Mouse (Mus musculus): ENCODE results near the gene Cyp4f39.

The Cyp4f39 gene

DNA sequence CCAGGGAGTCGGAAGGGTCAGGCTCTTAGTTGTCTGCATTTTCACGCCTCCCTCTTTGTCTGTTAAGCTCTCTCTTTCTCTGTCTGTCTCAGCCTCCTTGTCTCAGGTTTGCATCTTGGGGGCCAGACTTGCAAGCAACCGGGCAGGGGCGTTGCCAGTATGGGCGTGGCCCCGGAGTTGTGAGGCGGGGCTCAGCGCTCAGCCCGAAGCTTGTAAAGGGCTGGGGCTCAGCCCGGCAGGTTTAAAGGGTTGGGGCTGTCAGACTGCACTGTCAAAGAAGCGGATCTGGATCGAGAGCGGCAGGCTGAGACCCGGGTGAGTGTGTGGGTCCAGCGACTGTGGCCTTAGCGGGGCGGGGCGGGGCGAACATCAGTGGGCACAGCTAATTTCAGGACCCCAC lies at the start of gene Cyp4f39:
Gene Cyp4f39, plus strand, starts transcription at position 242 of the 400 bp plus-strand sequence.
- no peak for DNase-seq (ENCODE audit: low spot score)

DNA sequence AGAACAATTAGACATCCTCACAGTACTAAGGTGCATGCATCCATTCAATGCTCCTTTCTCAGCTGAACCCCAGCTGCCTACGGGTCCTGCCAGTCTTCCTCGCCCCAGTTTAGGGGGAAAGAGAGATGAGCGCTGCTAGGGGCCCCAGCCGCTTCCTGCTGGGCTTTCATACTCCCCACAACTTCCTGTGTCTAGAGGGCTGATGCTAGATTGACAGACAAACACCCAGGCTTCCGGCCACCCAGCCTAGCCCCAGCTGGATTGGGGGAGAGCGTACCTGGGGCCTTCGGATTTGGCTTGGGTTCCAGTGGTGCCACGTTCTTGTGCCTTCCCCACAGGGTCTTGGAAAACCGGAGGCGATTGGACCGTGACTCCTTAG lies 49.8 kb upstream of the Cyp4f39 start:
- no peak for DNase-seq (ENCODE audit: low spot score)

DNA sequence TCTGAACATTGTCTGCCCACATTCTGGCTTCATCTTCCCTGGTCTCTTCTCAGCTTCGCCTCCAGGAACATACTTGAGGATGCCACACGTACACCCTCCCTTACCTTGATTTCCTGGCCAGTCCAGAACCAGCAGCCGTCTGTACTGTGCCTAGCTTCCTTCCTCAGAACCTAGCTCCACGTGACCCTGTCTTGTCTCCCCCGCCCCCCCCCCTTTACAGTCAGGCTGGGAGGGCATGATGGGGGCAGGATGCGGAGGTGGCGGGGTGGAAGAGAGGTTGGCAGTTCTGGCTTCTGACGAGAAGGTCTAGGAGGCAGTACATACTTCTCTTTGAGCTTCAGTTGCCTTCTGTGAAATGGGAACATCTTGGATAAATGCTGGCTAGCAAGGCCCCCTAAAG lies 49.1 kb upstream of the Cyp4f39 start, which contains the start of gene Rasal3:
Gene Rasal3, minus strand, starts transcription at position 167 of the 400 bp plus-strand sequence.
- no peak for DNase-seq (ENCODE audit: low spot score)

DNA sequence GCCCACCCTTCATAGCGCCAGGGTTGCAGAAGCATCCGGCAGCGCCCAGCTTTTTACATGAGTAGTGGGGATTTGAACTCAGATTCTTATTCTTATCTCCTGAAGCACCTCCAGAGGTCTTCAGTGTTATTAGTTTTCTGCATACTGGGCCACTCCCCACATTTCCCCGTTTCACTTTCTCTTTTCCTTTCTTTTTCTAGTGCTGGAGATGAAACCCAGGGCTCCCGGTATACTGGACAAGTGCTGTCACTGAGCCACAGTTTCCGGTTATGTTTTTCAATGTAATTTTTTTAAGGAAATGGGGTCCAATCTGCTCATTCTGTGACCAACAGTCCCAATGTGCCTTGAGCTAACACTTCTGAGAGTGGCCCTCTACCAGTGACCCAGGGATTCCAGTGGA lies 40.6 kb upstream of the Cyp4f39 start:
- no peak for DNase-seq (ENCODE audit: low spot score)

DNA sequence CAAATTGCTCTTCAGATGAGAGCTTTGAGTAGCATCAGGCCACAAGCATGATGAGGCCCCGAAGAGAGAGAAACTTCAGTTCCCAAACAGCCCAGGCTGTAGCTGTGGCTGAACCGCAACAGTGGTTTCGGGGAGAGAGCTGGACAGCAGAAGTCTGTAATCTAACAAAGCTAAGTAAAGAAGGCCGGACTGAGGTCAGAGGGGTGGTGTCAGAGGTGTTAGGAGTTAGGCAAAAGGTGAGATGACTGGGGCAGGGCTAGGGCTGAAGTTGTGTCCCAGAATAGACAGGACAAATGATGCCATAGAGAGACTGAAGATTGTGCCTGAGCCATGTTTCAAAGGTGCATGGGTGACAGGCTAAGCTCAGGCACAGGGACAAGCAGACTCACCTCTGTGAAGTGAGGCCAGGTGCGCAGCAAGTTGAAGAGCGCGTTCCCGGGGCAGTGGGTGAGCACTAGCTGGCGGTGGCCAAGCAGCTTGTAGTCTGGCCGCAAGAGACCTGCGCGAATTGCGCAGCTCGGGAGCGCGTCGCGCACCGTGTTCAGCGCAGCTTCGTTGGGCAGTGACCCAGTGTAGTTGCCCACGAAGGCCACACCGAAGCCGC lies 37.0 kb upstream of the Cyp4f39 start:
- DNase-seq (ENCODE audit: low spot score): no peak

DNA sequence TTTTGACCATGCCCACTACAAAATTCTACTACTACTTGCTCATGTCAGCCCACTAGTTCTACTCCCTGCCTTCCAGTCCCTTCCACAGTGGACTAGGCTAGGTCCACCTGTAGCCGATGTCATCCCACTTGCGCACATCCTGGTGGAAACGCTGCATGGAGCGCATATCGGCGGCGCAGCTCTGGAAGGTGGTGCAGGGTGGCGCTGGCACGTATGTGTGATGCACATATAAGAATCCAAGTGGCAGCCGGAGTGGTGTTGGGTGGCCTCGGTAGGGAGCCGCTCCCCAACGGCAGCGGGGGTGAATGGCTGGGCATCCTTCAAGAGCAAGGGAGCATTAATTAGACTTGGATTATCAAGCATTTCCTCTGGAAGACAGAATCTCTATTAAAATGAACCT lies 35.8 kb upstream of the Cyp4f39 start:
- no peak for DNase-seq (ENCODE audit: low spot score)

DNA sequence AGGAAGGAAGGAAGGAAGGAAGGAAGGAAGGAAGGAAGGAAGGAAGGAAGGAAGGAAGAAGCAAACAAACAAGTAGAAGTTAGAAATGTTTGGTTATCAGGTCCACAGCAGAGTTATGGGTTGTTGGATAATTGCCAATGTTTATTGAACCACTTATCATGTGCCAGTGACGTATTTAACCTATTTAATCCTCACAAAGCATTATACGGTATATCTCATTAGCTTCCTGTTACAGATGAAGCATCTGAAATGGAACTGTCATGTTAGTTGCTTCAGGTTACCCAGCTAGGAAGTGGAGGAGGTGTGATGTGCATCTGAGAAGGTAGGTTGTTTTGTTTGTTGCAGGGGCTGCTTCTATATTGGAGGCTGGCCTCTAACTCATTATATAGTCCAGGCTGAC lies 32.5 kb upstream of the Cyp4f39 start:
- DNase-seq (ENCODE audit: low spot score): no peak

DNA sequence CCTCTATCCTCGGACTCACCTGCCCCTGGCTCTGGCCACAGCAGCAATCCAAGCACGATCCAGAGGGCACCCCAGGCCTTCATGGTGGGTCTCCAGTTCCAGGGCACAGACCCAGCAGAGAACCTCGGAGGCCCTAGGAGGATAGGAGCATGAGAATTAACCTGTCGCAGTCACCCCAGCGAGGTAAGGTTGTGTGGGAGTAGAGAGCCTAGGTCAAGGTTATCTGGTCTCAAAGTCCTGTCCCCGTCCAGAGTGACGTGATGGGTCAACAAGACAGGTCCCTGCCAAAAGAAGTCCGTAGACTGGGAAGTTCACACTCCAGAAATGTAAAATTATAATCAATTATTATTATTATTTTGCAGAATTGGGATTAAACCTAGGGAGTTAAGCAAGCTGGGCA lies 31.7 kb upstream of the Cyp4f39 start:
- DNase-seq (ENCODE audit: low spot score): no peak

DNA sequence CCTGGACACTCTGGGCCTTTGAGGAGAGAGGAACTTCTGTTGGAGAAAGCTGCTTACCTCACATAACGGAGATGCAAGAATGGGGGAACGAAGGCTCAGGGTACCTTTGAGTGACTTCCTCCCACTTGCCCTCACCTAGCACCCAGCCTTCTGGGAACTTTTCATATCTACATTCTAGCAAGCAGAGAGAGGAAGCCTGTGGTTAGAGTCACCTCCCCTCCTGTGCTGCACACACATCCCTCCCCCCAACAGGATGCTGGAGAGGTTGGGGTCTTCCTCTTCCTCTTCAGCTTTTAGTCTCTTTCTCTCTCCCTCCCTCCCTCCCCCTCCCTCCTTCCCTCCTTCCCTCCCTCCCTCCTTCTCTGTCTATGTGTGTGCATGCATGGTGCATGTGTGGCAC lies 28.5 kb upstream of the Cyp4f39 start, which contains the start of gene Pglyrp2:
Gene Pglyrp2, minus strand, starts transcription at position 134 of the 400 bp plus-strand sequence.
- no peak for DNase-seq (ENCODE audit: low spot score)

DNA sequence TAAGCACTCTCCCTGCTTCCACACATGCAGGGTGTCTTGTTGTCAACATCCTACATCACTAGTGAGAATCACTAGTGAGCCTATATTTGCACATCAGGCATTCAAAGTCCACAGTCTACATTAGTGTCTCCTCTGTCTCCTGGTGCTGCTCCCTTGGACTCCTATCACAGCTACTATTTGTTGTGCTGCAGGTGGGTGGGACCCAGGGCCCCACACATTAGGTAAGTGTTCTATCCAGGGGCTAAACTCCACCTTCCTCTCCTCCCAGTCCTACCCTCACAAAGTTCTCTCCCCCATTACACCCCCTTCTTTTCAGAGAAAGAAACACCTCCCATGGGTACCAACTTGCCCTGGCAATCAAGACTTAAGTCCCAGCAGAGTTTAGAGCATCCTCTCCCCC lies 25.9 kb upstream of the Cyp4f39 start:
- no peak for DNase-seq (ENCODE audit: low spot score)

DNA sequence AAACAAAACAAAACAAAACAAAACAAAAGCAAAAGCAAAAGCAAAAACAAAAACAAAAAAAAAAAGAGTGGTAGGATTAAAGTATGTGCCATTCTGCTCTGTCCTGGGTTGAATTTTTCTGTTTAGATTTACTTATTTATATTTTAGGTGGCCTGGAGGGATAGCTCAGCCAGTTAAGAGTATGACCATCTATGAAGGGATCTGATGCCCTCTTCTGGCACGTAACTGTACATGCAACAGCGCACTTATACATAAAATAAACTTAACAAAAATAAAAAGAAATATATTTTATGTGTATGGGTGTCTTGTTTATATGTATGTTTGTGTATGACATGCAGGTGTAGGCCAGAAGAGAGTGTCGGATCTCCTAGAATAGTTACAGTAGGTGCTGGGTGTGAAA lies 20.6 kb upstream of the Cyp4f39 start:
- DNase-seq (ENCODE audit: low spot score): no peak

DNA sequence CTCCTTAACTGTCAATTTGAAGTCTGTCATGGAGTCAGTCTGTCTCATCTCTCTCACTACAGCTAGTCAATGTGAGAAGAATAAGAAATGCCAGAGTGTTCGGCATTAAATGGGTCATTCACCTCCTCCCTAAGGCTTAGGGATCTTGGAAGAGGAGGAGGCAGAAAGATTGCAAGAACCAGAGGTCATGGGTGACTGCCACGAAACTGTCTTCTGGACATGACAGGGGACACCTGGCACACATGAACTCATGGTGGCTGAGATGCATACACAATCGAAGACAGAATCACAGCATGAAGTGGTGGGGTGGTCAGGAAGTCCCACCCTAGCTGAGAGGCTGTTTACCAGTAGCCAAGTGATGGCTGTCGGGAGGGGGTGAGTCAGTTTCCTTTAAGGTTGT lies 18.2 kb upstream of the Cyp4f39 start:
- no peak for DNase-seq (ENCODE audit: low spot score)

DNA sequence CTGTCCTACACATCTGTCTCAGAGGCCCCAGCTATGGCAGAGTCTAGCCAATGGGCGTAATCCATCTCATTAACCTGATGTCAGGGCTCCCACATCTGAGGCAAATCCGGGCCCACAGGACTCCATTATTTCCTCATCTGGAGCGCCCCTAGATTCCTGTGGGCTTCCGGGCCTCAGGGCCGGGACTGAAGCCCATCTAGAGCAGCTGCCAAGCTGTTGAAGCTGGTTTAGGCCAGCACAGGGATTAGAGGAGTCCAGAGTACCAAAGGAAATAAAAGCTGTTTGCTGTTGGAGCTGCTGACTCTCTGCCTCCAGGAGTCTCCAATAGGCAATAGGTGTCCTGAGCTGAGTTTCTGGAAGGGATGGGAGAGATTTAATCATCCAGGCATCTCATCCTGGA lies 17.4 kb upstream of the Cyp4f39 start:
- DNase-seq (ENCODE audit: low spot score): no peak

DNA sequence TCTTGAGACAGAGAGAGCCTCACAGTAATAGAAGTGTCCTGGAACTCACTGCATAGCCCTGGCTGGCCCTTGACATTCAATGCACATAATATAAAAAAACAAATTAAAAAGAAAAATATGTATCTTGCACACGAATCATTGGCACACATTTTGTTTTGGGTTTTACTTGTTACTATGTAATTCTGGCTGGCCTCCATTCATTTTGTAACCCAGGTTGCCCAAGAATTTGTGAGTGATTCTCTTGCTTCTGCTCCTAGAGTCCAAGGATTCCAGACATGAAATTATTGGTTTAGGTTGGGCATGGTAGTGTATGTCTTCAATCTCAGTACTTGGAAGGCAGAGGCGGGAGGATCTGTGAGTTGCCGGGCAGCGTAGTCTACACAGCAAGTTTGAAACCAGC lies 15.4 kb upstream of the Cyp4f39 start:
- no peak for DNase-seq (ENCODE audit: low spot score)

DNA sequence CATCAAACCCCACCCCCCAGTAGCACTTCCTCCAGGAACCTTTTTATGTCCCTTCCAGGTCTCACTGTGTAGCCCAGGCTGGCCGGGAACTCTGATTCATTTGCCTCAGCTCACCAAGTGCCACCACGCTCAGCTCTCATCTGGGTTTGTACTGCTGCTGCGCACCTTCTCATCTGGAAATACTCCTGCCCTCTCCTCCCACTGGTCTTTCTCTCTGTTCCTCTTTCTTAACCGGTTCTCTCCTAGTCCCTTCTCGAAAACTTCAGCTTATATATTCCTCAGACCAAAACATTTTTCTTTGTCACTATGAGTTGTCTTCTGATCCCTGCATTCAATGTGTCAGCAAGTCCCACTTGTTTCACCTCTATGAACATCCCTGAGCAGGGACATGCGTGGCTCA lies 9.3 kb upstream of the Cyp4f39 start:
- DNase-seq (ENCODE audit: low spot score): no peak

DNA sequence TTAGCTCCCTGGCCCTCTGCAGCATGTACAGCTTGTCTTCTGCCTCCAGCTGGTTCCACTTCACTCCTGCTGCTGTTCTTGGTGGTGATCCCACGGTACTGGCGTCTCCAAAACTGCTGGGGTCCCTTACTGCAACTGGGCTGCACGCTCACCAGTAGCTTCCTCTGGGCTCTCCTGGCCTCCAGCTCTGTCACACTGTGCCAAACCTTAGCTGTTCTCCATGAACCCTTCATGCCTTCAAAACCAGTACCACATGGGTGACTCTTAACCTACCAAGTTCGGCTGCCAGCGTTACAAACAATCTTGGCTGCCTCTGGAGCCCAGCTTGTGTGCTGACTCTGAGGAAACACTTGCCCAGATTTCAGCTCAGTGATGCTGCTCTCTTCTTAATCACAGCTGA lies 7.5 kb upstream of the Cyp4f39 start:
- no peak for DNase-seq (ENCODE audit: low spot score)

DNA sequence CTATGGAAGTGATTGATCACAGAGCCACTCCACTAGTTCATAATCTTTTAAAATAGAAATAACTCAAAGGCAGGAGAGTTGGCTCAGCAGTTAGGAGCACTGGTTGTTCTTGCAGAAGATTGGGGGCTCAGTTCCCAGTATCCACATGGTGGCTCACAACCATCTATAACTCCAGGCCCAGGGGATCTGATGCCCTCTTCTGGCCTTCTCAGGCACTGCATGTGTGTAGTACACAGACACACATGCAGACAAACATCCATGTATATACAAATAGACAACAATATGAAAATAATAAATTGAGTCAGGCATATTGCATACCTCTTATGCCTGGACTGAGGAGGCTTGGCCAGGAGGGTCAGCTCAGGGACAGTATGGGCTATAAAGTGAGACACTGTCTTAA lies 5.3 kb upstream of the Cyp4f39 start:
- no peak for DNase-seq (ENCODE audit: low spot score)

DNA sequence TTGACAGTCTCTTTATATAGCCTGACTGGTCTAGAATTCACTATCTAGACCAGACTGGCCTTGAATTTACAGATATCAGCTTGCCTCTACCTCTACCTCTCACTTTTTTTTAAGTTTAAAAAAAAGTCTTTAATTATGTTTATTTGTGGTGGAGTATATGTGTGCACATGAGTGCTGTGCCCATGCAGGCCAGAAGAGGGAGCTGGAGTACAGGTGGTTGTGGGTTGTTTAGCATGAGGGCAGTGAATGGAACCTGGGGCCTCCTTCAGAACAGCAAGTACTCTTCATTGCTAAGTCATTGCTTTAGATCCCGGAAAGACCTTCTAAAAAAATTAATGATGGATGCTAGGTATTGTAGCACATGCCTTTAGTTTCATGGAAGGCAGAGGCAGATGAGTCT lies 3.5 kb upstream of the Cyp4f39 start:
- DNase-seq (ENCODE audit: low spot score): no peak

DNA sequence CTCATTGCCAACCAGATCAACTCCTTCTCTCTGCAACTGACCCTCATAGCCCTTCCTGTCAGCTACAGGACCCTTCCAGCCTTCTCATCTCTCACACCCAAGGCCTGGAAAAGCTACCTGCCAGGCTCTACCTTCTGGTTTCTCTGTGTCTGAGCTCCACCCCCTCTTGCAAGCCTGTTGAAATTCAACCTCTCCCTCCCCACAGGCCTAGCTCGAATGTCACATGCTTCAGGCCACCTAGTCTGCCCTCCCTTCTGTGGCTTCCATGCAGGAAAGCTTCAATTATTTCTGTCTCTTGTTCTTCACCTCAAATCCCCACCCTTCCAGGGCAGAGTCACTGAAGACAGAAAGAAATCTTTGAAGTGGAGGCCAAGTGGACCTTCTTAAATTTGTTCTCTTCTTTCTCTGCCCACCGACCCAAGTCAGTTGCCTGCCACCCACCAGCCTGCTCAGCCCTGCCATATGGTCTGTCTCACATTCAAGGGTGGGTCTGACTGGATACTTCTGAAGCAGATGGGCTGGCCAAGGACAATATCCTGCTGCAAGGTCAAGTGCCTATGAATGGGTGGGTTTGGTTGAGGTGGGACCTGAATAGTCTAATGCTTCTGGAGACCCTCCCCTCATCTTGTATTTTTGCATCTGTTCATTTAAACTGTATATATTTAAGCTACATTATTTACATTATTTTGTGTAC lies 1.5 kb upstream of the Cyp4f39 start:
- no peak for DNase-seq (ENCODE audit: low spot score)

DNA sequence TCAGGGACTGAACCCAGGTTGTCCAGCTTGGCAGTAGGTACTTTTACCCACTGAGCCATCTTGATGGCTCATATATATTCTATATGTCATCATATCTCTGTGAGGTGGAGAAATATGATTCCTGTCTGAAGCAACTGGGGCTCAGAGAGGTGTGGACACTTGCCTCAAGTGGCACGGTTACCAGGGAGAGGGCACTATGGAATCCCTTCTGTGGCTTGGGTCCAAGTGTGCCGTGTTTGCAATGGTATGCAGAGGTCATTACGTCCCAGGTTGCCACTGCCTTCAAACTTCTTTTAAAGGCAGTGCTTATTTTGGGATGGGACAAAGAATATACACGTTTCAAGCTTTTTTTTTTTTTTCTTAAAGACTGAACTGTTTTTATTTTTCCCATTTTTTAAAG lies 1.7 kb downstream of the Cyp4f39 start:
- DNase-seq (ENCODE audit: low spot score): no peak

DNA sequence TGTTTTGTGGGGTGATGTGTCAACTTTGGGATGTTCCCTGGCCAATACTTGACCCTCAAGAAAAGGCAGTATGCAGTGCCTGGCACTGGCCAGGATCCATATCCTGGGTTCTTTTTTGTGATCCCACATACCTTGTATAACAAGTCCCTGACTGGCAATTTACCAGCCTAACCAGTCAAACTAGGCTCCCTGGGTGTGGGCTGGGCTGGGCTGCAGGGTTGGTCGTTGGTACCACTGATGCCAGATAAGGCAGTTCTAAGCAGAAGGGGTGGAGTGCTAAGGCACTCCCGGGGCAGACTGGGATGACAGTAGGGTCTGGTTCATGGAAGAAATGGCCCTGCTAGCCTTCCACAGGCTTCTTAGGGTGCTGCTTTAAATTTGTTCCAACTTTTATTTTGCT lies 2.5 kb downstream of the Cyp4f39 start:
- DNase-seq (ENCODE audit: low spot score): no peak

DNA sequence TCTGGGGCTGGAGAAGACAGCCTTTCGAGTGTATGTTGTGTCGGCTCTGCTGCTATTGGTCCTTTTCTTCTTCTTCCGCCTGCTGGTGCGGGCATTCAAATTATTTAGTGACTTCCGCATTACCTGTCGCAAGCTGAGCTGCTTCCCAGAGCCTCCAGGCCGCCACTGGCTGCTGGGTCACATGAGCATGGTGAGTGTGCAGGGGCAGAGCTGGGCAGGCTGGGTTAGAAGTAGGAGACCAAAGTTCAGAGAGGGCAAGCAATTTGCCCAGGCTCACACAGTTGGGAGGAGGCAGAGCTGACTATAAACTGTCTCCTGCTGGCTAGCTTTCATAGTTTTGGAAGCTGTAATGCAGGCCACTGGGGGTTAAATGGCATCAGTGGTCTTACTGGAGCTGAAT lies 16.0 kb downstream of the Cyp4f39 start:
- no peak for DNase-seq (ENCODE audit: low spot score)

DNA sequence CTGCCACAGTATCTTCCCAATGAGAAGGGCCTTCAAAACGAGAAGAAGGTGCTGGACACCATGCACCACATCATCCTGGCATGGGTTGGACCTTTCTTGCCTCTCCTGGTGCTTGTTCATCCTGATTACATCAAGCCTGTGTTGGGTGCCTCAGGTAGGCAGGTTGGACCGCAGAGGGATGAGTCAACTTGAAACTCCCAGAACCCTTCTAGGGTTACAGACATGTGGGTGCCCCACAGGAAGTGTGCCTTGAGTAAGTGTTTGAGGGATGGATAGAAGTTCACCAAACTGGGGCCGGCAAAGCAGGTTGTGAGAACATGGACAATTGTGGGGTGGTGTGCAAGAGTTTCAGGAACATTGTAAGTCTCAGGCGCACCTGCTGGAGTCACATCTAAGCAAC lies 18.3 kb downstream of the Cyp4f39 start:
- DNase-seq (ENCODE audit: low spot score): no peak

DNA sequence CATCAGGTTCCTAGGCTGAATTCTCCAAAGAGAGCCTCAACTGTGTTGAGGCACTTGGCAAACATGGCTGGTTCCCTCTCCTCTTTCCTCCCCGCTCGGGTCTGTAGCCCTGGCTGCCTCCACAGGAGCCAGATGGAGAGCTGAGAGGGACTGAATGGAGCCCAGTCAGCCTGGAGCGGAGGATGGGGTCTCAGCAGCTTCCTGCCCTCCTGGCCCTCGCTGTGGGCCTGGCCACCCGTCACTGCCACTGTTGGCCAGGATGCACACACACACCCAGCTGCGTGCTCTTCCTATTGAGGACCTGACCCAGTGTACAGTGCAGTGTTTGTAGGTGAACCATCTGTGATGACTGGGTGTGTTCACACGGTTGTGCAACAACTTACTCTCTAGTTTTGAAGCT lies 19.7 kb downstream of the Cyp4f39 start:
- no peak for DNase-seq (ENCODE audit: low spot score)
